Mouse (Mus musculus): ENCODE measurements around the gene Usp3. TPM values are rescaled to one million over a fixed set of nuclear protein-coding genes. Genes with fewer than 3 reads are reported as not detected.

Usp3 gene
- polyA plus RNA-seq, 1 experiment from 2014 or later, result 13.4 TPM

DNA sequence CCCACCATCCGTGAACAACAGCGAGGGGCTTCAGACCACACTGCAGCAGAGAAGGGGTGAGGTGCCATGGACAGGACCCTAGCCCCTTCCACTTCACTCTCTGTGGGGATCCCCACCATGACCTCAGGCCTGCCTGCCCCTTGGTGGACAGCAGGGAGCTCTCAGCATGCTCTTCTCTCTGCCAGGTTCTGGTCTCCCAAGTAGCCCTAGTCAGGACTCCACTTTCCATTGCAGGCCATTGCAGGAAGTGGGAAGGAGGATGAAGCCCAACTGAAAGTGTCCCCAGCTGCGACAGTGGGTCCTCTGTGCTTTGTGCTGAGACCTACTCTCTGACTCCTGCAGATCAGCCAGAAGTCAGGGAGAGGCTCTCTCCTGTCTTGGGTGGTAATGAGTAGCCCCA, 85.3 kb downstream of the Usp3 start:
- no peak overlapping the region for H3K4me3 ChIP-seq (replicated peaks)
- H3K9me3 ChIP-seq (replicated peaks), result no peaks in the 10 kb centered on the region
- 81% methylated on average over 3 of the region's 3 CpGs for WGBS (ENCODE audit: insufficient replicate concordance)
- H3K4me1 ChIP-seq (replicated peaks), result peaks cover 79% of the 10 kb centered on the region
- no peak overlapping the region for H3K9ac ChIP-seq
- H3K4me2 ChIP-seq, result no peak overlapping the region
- H3K27ac ChIP-seq (replicated peaks), result peak overlapping the region; percentile 43
- ATAC-seq (ENCODE audit: insufficient read depth), result no peak
- H3K36me3 ChIP-seq (replicated peaks), result peaks cover 77% of the 10 kb centered on the region
- H3K27me3 ChIP-seq, result no peaks in the 10 kb centered on the region

DNA sequence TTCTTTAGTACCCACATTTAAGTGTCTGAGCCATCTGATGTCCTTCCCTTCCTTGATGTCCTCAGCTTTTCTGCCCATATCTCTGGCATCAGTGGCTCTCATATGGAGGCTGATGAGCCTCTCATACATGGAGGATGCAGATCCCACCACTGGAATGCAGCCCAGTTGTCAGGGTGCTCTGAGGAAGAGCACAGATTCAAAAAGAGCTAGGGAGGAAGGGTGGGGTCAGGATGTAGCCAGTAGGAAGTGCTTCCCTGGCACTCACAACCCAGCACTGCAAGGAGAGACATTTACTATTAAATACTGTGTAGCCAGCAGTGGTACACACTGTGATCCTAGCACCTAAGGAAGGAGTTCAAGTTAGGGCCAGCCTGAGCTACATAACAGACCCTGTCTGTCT, 86.5 kb downstream of the Usp3 start:
- H3K9me3 ChIP-seq (replicated peaks), result no peaks in the 10 kb centered on the region
- no peak overlapping the region for H3K4me3 ChIP-seq (replicated peaks)
- H3K4me2 ChIP-seq, result peak overlapping the region; percentile 63
- no peak for ATAC-seq (ENCODE audit: insufficient read depth)
- H3K36me3 ChIP-seq (replicated peaks), result peaks cover 84% of the 10 kb centered on the region
- no peaks in the 10 kb centered on the region for H3K27me3 ChIP-seq
- H3K27ac ChIP-seq (replicated peaks), result peak overlapping the region; percentile 97
- H3K4me1 ChIP-seq (replicated peaks), result peaks cover 72% of the 10 kb centered on the region
- H3K9ac ChIP-seq, result peak overlapping the region; percentile 48; the same call in 1 of the 2 replicates

DNA sequence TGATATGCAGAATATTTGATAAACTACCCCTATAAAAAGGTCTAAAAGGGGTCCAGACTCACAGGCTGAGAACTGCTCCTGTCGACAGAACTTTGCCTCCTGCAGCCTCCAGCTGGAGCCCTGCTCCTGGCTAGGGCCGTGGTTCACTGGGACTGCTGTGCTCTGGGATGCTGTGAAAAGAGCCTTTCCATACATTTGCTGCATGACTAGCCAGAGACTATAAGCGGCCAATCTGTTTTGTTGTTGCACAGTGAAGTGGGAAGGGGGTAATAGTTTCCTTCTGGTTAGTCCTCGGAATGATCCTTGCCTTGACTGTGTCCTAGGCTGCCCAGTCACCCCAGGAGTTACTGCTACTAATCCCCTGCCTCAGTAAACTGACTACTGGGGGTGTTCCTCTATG, 86.9 kb downstream of the Usp3 start:
- peak; percentile 19 for ATAC-seq (ENCODE audit: insufficient read depth)
- Histone ChIP-seq H3K4me1 (replicated peaks) (peaks cover 68% of the 10 kb centered on the region), H3K9me3 (replicated peaks) (no peaks in the 10 kb centered on the region), H3K27ac (replicated peaks) (peak overlapping the region; percentile 97), H3K4me3 (replicated peaks) (peak overlapping the region; percentile 17), H3K4me2 (peak overlapping the region; percentile 63), H3K27me3 (no peaks in the 10 kb centered on the region), H3K36me3 (replicated peaks) (peaks cover 88% of the 10 kb centered on the region), H3K9ac (peak overlapping the region; percentile 48)
- 54% methylated on average over 4 of the region's 4 CpGs for WGBS (ENCODE audit: insufficient replicate concordance)

DNA sequence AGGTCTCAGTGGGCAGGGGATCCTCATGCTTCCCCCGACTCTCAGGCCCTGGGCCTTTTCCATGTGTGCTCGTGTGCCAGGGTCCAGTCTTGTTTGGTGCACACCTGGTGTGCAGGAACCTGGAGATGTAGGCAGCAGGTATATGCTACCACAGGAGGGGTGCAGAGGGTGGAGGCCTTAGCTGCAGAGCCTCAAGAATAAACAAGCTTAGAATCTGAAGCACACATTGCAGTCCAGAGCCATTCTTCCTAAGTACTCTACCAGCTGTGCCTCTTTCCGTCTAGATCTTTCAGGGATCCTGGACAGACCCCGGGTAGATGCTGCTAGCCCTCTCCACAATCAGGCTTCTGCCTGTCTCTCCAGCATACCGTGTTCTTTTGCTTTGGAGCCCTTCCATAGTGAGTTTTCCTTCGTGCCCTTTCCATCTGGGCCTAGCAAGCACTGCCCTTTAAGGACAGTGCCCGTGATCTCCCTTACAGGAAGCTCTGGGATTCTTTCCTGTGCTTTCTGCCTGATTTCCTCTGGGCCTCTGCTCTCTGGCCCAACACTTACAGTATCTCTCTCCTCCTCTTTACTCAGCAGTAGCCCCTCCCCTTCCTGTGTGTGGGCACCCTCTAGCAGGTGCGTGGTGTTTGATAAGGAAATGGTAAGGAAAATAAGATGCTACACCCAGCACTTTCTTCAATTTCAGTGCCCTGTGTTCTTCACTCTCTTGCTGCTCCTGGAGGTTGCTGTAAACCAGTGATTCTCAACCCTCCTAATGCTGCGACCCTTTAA, 87.6 kb downstream of the Usp3 start:
- Histone ChIP-seq H3K9ac (peak overlapping the region; percentile 48), H3K4me2 (peak overlapping the region; percentile 63), H3K4me1 (replicated peaks) (peaks cover 62% of the 10 kb centered on the region), H3K27me3 (no peaks in the 10 kb centered on the region), H3K9me3 (replicated peaks) (no peaks in the 10 kb centered on the region), H3K36me3 (replicated peaks) (peaks cover 93% of the 10 kb centered on the region), H3K27ac (replicated peaks) (peak overlapping the region; percentile 97), H3K4me3 (replicated peaks) (peak overlapping the region; percentile 17)
- ATAC-seq (ENCODE audit: insufficient read depth), result peak; percentile 95
- 26% methylated on average over 9 of the region's 9 CpGs for WGBS (ENCODE audit: insufficient replicate concordance)

DNA sequence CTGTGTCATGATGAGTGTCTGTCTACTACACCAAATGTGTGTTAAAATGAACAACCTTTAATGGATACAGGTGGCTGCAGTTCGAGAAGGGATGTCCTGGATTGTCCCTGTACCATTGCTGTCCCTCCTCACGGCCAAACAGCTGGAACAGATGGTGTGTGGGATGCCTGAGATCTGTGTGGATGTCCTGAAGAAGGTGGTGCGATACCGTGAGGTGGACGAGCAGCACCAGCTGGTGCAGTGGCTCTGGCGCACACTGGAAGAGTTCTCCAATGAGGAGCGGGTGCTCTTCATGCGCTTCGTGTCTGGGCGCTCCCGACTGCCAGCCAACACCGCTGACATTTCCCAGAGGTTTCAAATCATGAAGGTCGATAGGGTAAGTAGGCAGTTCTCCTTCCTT, 88.4 kb downstream of the Usp3 start:
- Histone ChIP-seq H3K4me1 (replicated peaks) (peaks cover 53% of the 10 kb centered on the region), H3K4me2 (peak overlapping the region; percentile 63; the same call in 1 of the 2 replicates), H3K36me3 (replicated peaks) (peaks cover 93% of the 10 kb centered on the region), H3K9me3 (replicated peaks) (no peaks in the 10 kb centered on the region), H3K9ac (0 out of 2 replicates have a peak overlapping the region, but pooled peaks have one; percentile 34), H3K27ac (replicated peaks) (peak overlapping the region; percentile 97), H3K27me3 (no peaks in the 10 kb centered on the region), H3K4me3 (replicated peaks) (no peak overlapping the region)
- ATAC-seq (ENCODE audit: insufficient read depth), result no peak
- WGBS (ENCODE audit: insufficient replicate concordance), result 86% methylated on average over 13 of the region's 13 CpGs

DNA sequence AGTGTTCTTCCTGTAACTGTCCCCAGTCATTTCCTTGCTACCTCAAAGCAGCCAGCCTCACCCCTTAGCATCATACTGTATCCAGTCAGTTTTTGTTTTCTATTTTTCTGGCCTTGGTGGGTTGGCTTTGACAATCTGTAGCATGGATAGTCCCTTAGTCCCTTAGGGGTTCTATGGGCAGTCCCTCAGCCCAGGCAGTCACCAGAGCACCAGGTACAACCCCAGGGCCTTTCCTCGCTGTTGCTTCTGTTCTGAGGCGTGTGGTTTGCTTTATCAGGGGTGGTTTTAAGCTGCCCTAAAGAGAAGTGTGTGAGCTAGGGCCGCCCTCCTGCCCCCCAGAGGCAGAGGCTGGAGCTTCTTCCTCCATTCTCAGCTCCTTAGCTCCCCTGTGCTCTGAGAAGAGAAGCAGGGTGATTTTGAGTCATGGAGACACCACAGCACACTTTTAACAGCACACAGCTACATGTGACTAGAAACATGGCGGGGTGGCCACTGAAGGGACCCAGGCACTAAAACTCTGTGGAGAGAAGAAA, 89.0 kb downstream of the Usp3 start:
- 32% methylated on average over 4 of the region's 4 CpGs for WGBS (ENCODE audit: insufficient replicate concordance)

DNA sequence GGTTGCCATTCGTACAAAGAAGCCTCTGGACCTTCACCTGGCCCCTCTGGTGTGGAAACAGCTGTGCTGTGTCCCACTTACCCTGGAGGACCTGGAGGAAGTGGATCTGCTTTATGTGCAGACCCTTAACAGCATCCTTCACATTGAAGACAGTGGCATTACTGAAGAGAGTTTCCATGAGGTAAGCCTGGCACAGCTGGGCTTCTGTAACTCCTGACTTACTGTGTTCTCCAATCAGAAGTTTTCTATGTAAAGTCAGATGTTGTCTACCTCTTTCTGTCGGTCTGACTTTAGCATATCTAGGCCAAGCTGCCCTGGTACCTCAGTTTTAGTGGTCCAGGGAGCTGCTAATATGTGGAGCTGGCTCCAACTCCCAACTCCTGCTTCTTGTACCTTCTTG, 91.7 kb downstream of the Usp3 start:
- H3K4me2 ChIP-seq, result no peak overlapping the region
- peaks cover 38% of the 10 kb centered on the region for H3K4me1 ChIP-seq (replicated peaks)
- ATAC-seq (ENCODE audit: insufficient read depth), result no peak
- 78% methylated on average over 2 of the region's 2 CpGs for WGBS (ENCODE audit: insufficient replicate concordance)
- no peak overlapping the region for H3K9ac ChIP-seq
- H3K36me3 ChIP-seq (replicated peaks), result peaks cover 93% of the 10 kb centered on the region
- H3K9me3 ChIP-seq (replicated peaks), result no peaks in the 10 kb centered on the region
- H3K4me3 ChIP-seq (replicated peaks), result no peak overlapping the region
- H3K27ac ChIP-seq (replicated peaks), result no peak overlapping the region
- no peaks in the 10 kb centered on the region for H3K27me3 ChIP-seq

More for the DNA sequence above, 89.0 kb downstream of the Usp3 start:
- peak overlapping the region; percentile 97 for H3K27ac ChIP-seq (replicated peaks)
- peak overlapping the region; percentile 53 for H3K9ac ChIP-seq
- no peak overlapping the region for H3K4me3 ChIP-seq (replicated peaks)
- peaks cover 93% of the 10 kb centered on the region for H3K36me3 ChIP-seq (replicated peaks)
- no peaks in the 10 kb centered on the region for H3K27me3 ChIP-seq
- ATAC-seq (ENCODE audit: insufficient read depth), result peak; percentile 70
- peak overlapping the region; percentile 24; the same call in 1 of the 2 replicates for H3K4me2 ChIP-seq
- no peaks in the 10 kb centered on the region for H3K9me3 ChIP-seq (replicated peaks)
- peaks cover 52% of the 10 kb centered on the region for H3K4me1 ChIP-seq (replicated peaks)

DNA sequence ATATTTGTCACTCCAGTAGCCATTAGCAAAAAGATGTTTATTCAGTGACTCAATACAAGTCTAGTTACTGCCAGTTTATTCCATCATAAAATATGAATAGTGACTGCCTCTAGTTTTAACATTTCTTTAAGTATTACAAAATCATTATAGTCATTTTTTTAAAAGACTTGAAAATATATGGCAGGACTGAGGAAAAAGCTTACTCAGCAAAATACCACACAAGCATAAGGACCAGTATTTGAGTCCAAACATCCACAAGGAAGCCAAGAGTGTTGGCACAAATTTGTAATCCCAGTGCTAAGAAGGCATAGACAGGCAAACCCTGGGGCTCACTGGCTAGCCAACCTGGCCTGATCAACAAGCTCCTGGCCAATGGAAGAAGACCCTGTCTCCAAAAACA, 99.0 kb downstream of the Usp3 start:
- peaks cover 98% of the 10 kb centered on the region for H3K36me3 ChIP-seq (replicated peaks)
- no peaks in the 10 kb centered on the region for H3K9me3 ChIP-seq (replicated peaks)
- no peak overlapping the region for H3K4me3 ChIP-seq (replicated peaks)
- H3K27me3 ChIP-seq, result no peaks in the 10 kb centered on the region
- H3K4me1 ChIP-seq (replicated peaks), result no peaks in the 10 kb centered on the region
- H3K4me2 ChIP-seq, result no peak overlapping the region
- H3K9ac ChIP-seq, result no peak overlapping the region
- no peak for ATAC-seq (ENCODE audit: insufficient read depth)
- no peak overlapping the region for H3K27ac ChIP-seq (replicated peaks)

DNA sequence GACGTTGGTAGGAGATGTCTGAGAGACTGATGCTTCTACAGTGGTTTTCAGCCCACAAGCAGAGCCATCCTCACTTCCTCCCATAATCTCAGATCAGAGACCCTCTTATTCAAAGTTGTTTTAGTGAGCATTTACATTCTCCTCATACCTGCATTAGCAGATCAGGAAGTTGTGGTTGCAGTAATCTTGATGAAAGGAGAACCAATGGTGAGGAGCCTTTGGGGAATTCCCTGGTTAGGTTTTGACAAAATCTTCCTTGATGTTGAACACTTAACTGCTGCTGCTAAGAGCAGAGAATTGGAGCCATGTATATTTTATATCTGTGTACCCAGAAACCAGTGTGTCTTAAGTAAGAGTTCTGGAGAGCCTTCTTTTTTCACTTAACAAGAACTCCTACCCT, 100.6 kb downstream of the Usp3 start:
- no peak overlapping the region for H3K27ac ChIP-seq (replicated peaks)
- no peaks in the 10 kb centered on the region for H3K4me1 ChIP-seq (replicated peaks)
- H3K27me3 ChIP-seq, result no peaks in the 10 kb centered on the region
- H3K4me3 ChIP-seq (replicated peaks), result no peak overlapping the region
- no peaks in the 10 kb centered on the region for H3K9me3 ChIP-seq (replicated peaks)
- no peak overlapping the region for H3K9ac ChIP-seq
- ATAC-seq (ENCODE audit: insufficient read depth), result no peak
- WGBS (ENCODE audit: insufficient replicate concordance), result 40% methylated on average over 1 of the region's 1 CpGs
- H3K4me2 ChIP-seq, result no peak overlapping the region
- H3K36me3 ChIP-seq (replicated peaks), result peaks cover 97% of the 10 kb centered on the region

DNA sequence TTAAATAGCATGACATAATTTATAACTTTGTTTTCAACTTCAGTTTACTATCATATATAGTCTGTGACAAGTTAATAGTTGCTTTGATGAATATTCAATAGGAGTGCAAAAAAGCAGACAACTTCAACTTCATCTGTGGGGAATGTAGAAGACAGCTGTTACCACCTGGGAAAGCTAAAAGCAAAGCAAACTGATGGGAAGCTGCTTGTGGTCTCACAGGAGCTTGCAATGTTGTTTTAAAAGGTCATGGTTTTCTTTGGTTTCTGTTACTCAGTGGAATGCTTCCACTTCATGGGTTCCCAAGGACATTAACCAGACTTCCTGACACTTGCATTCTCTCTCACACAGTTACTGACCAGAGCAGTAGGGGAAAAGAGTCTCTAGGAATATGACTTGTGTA, 104.2 kb downstream of the Usp3 start:
- Histone ChIP-seq H3K36me3 (replicated peaks) (peaks cover 95% of the 10 kb centered on the region), H3K4me3 (replicated peaks) (no peak overlapping the region)
- ATAC-seq (ENCODE audit: insufficient read depth), result no peak

DNA sequence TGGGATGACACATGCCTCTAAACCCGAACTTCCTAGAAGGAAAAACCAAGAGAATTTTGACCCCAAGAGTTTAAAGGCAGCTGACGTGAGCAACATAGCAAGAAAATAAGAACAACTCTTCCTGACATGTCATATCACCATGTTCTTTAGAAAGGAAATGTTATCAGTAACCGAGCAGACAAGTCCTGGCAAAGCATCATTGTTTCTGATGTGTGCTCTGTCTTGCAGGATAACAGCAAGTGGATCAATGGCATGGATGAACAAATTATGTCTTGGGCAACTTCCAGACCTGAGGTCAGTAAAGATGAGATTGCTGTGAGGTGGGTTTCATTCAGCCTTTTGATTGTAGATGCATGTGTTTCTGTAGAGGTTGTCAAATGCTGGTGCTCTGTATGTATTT, 109.5 kb downstream of the Usp3 start:
- Histone ChIP-seq H3K4me1 (replicated peaks) (peaks cover 13% of the 10 kb centered on the region), H3K27me3 (no peaks in the 10 kb centered on the region), H3K27ac (replicated peaks) (peak overlapping the region; percentile 57), H3K9ac (no peak overlapping the region), H3K4me3 (replicated peaks) (no peak overlapping the region), H3K9me3 (replicated peaks) (no peaks in the 10 kb centered on the region), H3K36me3 (replicated peaks) (peaks cover 87% of the 10 kb centered on the region), H3K4me2 (no peak overlapping the region)
- ATAC-seq (ENCODE audit: insufficient read depth), result peak; percentile 52; the same call in 1 of the 2 replicates
- 35% methylated on average over 3 of the region's 3 CpGs for whole genome bisulfite sequencing (ENCODE audit: insufficient replicate concordance)

More for the DNA sequence above, 104.2 kb downstream of the Usp3 start:
- Histone ChIP-seq H3K9ac (no peak overlapping the region), H3K27ac (replicated peaks) (no peak overlapping the region), H3K4me1 (replicated peaks) (peaks cover 9% of the 10 kb centered on the region; the same call in 1 of the 2 replicates), H3K27me3 (no peaks in the 10 kb centered on the region), H3K9me3 (replicated peaks) (no peaks in the 10 kb centered on the region), H3K4me2 (no peak overlapping the region)
